Mouse (Mus musculus): ENCODE results near the gene Atxn7l2. TPM values are rescaled to one million over a fixed set of nuclear protein-coding genes. Genes with fewer than 3 reads are reported as not detected.

The Atxn7l2 gene
- polyA plus RNA-seq, 1 experiment from 2014 or later = 15.3 TPM

DNA sequence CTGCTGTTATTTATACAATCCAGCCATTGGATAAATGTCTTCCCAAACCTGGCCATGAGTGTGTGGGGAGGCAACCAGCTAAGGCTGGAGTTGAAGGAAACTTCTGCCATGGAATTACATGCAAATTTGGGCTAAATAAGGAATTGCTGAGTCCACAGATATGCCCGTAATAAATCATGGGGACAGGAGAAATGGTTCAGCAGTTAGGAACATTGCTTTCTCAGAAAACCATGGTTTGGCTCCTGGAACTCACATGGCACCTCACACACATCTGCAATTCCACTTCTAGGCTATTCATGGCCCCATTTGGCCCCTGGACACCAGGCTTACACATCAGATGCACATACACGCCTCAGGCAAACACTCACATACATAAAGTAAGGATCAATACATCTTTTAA lies 16.8 kb upstream of the Atxn7l2 start:
- WGBS = 87% methylated on average over 2 of the region's 2 CpGs
- 0 out of 2 replicates have a peak, but pooled peaks cover 4% of the 10 kb centered on the region for H3K4me1 ChIP-seq (replicated peaks; ENCODE audit: control insufficient read depth, insufficient read depth, low read length)
- H3K4me3 ChIP-seq (ENCODE audit: low read depth, low read length) = 0 out of 2 replicates have a peak overlapping the region, but pooled peaks have one; percentile 40
- H3K27me3 ChIP-seq (replicated peaks; ENCODE audit: control insufficient read depth, insufficient read depth, low read length) = peaks cover 47% of the 10 kb centered on the region
- H3K4me2 ChIP-seq (ENCODE audit: low read length) = no peak overlapping the region
- no peaks in the 10 kb centered on the region for H3K36me3 ChIP-seq (ENCODE audit: control insufficient read depth, insufficient read depth, low read length)
- no peak overlapping the region for H3K9ac ChIP-seq (ENCODE audit: low read length)
- ATAC-seq (replicated peaks; ENCODE audit: low FRiP score, low TSS enrichment, low read depth) = no peak
- no peaks in the 10 kb centered on the region for H3K9me3 ChIP-seq (ENCODE audit: control insufficient read depth, low read length)
- no peak overlapping the region for H3K27ac ChIP-seq (ENCODE audit: low read depth)
- no peak for DNase-seq (ENCODE audit: low spot score)

DNA sequence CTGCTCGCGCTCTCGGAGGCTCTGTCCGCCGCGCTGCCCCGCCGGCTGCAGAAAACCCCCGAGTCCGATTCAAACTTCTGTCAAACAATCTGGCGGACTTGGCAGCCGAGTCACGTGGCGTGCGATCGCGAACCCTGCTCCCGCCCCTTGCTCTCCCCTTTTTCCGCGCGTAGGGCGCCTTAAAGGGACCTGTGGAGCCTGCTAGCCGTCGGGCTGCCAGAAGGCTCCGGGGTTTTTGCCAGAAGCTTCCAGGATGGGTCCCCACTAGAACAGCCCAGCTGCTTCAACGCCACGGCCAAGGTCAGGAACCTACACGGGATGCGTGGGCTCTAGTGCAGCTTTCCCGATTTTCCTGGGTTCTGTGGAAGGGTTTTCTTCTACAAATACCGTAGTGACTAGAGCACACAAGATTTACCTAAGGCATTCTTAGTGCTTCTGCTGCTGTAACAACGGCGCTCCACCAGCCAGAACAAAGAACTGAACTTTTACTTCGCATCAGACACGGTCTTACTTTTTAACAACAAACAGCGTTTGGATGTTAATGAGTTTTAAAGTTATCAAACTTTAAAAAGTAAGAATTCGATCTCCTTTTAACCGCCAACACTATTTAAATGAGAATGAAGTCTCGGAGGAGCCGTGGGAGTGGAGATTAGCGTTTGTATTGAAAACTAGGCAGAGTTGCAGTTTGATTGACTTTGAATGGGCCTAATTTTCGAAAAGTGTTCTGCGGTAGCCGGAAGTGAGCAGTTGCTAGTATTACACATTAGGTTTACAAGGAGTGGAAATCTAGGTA lies 16.0 kb upstream of the Atxn7l2 start, which contains the start of gene Sypl2:
TSS of gene Sypl2 (minus strand) at position 91 of the 793 bp plus-strand sequence.
- peak within 1 kb of the TSS; percentile 37 for H3K9ac ChIP-seq (ENCODE audit: low read length)
- DNase-seq (ENCODE audit: low spot score) (peak; percentile 78), ATAC-seq (replicated peaks; ENCODE audit: low FRiP score, low TSS enrichment, low read depth) (peak; percentile 55; the same call in 1 of the 2 replicates)
- 0 out of 2 replicates have a peak, but pooled peaks cover 4% of the 10 kb centered on the region for H3K4me1 ChIP-seq (replicated peaks; ENCODE audit: control insufficient read depth, insufficient read depth, low read length)
- peak within 1 kb of the TSS; percentile 71 for H3K4me2 ChIP-seq (ENCODE audit: low read length)
- no peak within 1 kb of the TSS for H3K27ac ChIP-seq (ENCODE audit: low read depth)
- no peaks in the 10 kb centered on the region for H3K9me3 ChIP-seq (ENCODE audit: control insufficient read depth, low read length)
- H3K27me3 ChIP-seq (replicated peaks; ENCODE audit: control insufficient read depth, insufficient read depth, low read length) = peaks cover 55% of the 10 kb centered on the region
- H3K4me3 ChIP-seq (ENCODE audit: low read depth, low read length) = peak within 1 kb of the TSS; percentile 40
- H3K36me3 ChIP-seq (ENCODE audit: control insufficient read depth, insufficient read depth, low read length) = no peaks in the 10 kb centered on the region
- 6% methylated on average over 43 of the region's 44 CpGs for WGBS

DNA sequence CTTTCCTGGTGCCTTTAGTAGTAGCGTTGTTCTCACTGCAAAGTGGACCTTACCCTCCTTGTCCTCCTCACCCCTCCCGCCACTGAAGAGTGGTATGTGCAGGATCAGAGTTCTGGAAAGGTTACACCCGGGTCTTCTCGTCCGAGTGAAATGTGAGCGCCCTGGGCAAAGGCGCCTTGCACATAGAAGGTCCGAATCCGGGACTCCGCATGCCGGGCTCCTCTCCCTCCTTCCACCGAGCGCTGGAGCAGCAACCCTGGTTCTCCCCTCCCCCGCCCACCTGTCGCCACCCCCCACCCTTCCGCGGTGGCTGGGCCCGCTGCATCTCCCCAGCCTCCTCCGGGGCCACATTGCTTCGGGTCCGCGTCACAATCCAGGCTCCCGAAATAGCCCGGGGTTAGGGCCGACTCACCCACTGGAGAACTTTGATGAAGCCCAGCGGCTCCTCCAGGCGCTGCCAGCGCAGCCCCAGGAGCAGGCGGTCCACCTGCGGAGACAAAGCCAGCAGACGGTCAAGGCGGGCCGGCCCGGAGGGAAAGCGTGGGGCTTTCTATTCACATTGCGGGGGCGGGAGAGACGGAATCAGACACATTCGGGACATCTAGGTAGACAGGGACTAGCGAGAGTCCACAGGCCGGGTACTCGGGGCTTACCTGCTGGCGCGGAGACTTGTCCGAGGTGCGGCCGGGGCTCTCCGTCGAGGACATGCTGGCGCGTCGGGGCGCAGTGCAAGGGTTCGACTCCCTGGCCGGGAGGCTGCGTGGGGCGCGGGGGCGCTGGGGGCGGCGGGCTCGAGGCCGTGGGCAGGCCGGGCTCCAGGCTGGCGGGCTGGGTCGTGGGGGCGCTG lies 15.2 kb upstream of the Atxn7l2 start:
- no peak overlapping the region for H3K27ac ChIP-seq (ENCODE audit: low read depth)
- H3K4me2 ChIP-seq (ENCODE audit: low read length) = peak overlapping the region; percentile 71
- H3K27me3 ChIP-seq (replicated peaks; ENCODE audit: control insufficient read depth, insufficient read depth, low read length) = peaks cover 59% of the 10 kb centered on the region
- H3K9me3 ChIP-seq (ENCODE audit: control insufficient read depth, low read length) = no peaks in the 10 kb centered on the region
- 0 out of 2 replicates have a peak, but pooled peaks cover 4% of the 10 kb centered on the region for H3K4me1 ChIP-seq (replicated peaks; ENCODE audit: control insufficient read depth, insufficient read depth, low read length)
- peak; percentile 74 for DNase-seq (ENCODE audit: low spot score)
- no peaks in the 10 kb centered on the region for H3K36me3 ChIP-seq (ENCODE audit: control insufficient read depth, insufficient read depth, low read length)
- ATAC-seq (replicated peaks; ENCODE audit: low FRiP score, low TSS enrichment, low read depth) = peak; percentile 47; the same call in 1 of the 2 replicates
- WGBS = 2% methylated on average over 63 of the region's 67 CpGs
- H3K4me3 ChIP-seq (ENCODE audit: low read depth, low read length) = peak overlapping the region; percentile 40
- H3K9ac ChIP-seq (ENCODE audit: low read length) = peak overlapping the region; percentile 37

DNA sequence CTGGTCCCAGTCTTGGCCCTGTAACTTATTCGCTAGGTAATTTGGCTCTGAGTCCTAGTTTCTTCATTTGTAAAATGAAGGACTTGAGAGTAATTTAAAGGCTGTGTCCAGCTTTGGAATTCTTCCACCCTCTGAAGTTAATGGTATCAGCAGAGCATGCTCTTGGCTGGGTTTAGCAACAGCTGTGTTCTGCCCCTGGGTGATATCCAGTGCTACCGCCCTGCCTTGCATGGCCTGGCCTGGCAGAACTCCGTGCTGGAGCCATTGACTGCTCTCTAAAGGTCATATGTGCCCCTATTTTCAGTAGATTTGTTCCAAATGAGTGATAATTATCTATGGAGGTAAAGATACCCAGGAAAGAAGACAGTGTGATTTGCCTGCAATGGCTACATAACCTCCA lies 9.9 kb upstream of the Atxn7l2 start:
- H3K4me3 ChIP-seq (ENCODE audit: low read depth, low read length) = no peak overlapping the region
- 79% methylated on average over 3 of the region's 3 CpGs for WGBS

DNA sequence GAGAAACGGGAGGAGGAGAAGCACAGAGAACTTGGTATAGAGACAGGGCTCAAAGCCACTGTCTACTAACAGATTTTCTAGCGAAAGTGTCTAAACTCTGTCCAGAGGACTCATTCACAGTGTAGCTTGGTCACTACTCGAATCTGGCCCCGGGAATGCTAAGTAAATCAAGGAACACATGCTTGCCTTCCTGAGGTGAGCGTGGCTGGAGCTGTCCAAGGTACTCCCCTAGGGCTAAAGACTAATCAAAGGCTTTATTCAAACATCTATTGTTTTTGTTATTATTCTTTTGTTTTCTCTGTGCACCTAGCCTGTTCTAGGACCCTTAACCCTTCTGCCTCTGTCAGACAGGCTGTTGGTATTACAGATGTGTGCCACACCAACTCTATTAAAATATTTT lies 4.0 kb upstream of the Atxn7l2 start:
- Histone ChIP-seq H3K27ac (ENCODE audit: low read depth) (no peak overlapping the region), H3K27me3 (replicated peaks; ENCODE audit: control insufficient read depth, insufficient read depth, low read length) (no peaks in the 10 kb centered on the region; the same call in 1 of the 2 replicates), H3K36me3 (ENCODE audit: control insufficient read depth, insufficient read depth, low read length) (no peaks in the 10 kb centered on the region), H3K4me2 (ENCODE audit: low read length) (no peak overlapping the region), H3K4me3 (ENCODE audit: low read depth, low read length) (no peak overlapping the region), H3K4me1 (replicated peaks; ENCODE audit: control insufficient read depth, insufficient read depth, low read length) (no peaks in the 10 kb centered on the region), H3K9me3 (ENCODE audit: control insufficient read depth, low read length) (no peaks in the 10 kb centered on the region), H3K9ac (ENCODE audit: low read length) (no peak overlapping the region)
- DNase-seq (ENCODE audit: low spot score) (peak; percentile 74), ATAC-seq (replicated peaks; ENCODE audit: low FRiP score, low TSS enrichment, low read depth) (no peak)
- WGBS = 11% methylated on average over 5 of the region's 5 CpGs

More for the DNA sequence above, 9.9 kb upstream of the Atxn7l2 start:
- no peak for ATAC-seq (replicated peaks; ENCODE audit: low FRiP score, low TSS enrichment, low read depth)
- DNase-seq (ENCODE audit: low spot score) = no peak
- H3K4me2 ChIP-seq (ENCODE audit: low read length) = no peak overlapping the region
- no peak overlapping the region for H3K9ac ChIP-seq (ENCODE audit: low read length)
- no peak overlapping the region for H3K27ac ChIP-seq (ENCODE audit: low read depth)
- peaks cover 39% of the 10 kb centered on the region for H3K27me3 ChIP-seq (replicated peaks; ENCODE audit: control insufficient read depth, insufficient read depth, low read length)
- no peaks in the 10 kb centered on the region for H3K36me3 ChIP-seq (ENCODE audit: control insufficient read depth, insufficient read depth, low read length)
- H3K9me3 ChIP-seq (ENCODE audit: control insufficient read depth, low read length) = no peaks in the 10 kb centered on the region
- H3K4me1 ChIP-seq (replicated peaks; ENCODE audit: control insufficient read depth, insufficient read depth, low read length) = no peaks in the 10 kb centered on the region

DNA sequence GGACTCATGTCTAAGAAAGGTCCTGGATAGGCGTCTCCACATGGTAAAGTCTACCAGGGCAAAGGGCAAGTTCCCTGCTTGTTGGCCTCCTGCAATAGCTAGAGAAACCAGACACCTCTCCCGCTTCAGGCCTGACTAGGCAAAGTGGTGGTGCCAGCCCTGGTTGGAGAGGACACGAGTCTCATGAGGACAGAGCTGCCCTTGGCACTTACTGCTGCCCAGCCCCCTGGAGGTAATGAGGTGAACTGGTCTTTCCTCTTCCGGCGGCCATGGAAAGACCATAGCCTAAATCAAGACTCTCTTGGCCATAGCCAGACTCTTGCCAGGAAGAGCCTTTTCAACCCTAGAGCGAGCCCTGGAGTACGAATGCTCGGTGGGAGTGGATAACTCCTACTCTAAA lies 1.7 kb upstream of the Atxn7l2 start:
- peaks cover 15% of the 10 kb centered on the region for H3K4me1 ChIP-seq (replicated peaks; ENCODE audit: control insufficient read depth, insufficient read depth, low read length)
- no peaks in the 10 kb centered on the region for H3K9me3 ChIP-seq (ENCODE audit: control insufficient read depth, low read length)
- peaks cover 2% of the 10 kb centered on the region; the same call in 1 of the 2 replicates for H3K36me3 ChIP-seq (ENCODE audit: control insufficient read depth, insufficient read depth, low read length)
- H3K27me3 ChIP-seq (replicated peaks; ENCODE audit: control insufficient read depth, insufficient read depth, low read length) = no peaks in the 10 kb centered on the region; the same call in 1 of the 2 replicates
- ATAC-seq (replicated peaks; ENCODE audit: low FRiP score, low TSS enrichment, low read depth) (no peak), DNase-seq (ENCODE audit: low spot score) (no peak)
- H3K27ac ChIP-seq (ENCODE audit: low read depth) = no peak overlapping the region
- no peak overlapping the region for H3K4me3 ChIP-seq (ENCODE audit: low read depth, low read length)
- no peak overlapping the region for H3K9ac ChIP-seq (ENCODE audit: low read length)
- H3K4me2 ChIP-seq (ENCODE audit: low read length) = no peak overlapping the region
- 79% methylated on average over 8 of the region's 8 CpGs for WGBS

DNA sequence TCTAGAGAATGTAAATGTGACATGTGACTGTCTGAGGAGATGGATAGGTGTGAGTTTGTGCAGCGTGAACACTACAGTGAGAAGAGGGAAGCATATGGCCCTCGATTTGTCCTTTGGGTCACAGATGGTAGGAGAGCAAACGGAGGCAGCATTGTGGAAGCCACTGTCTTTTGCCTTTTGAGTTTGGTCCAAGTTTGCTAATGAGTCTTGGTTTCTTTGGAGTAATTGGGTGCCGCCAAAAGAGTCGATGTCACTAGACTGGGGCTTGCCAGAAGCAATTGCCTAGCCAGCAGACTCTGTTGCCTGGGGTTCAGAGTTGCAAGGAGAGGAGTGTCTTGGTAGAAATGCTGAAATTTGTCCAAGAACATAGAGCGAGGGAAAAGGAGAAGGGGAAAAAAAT lies 1.1 kb upstream of the Atxn7l2 start:
- H3K9ac ChIP-seq (ENCODE audit: low read length) = no peak overlapping the region
- 88% methylated on average over 6 of the region's 6 CpGs for WGBS
- DNase-seq (ENCODE audit: low spot score) (no peak), ATAC-seq (replicated peaks; ENCODE audit: low FRiP score, low TSS enrichment, low read depth) (no peak)
- H3K4me3 ChIP-seq (ENCODE audit: low read depth, low read length) = no peak overlapping the region
- no peak overlapping the region for H3K27ac ChIP-seq (ENCODE audit: low read depth)
- peaks cover 8% of the 10 kb centered on the region; the same call in 1 of the 2 replicates for H3K36me3 ChIP-seq (ENCODE audit: control insufficient read depth, insufficient read depth, low read length)
- no peak overlapping the region for H3K4me2 ChIP-seq (ENCODE audit: low read length)
- peaks cover 15% of the 10 kb centered on the region for H3K4me1 ChIP-seq (replicated peaks; ENCODE audit: control insufficient read depth, insufficient read depth, low read length)
- no peaks in the 10 kb centered on the region; the same call in 1 of the 2 replicates for H3K27me3 ChIP-seq (replicated peaks; ENCODE audit: control insufficient read depth, insufficient read depth, low read length)
- H3K9me3 ChIP-seq (ENCODE audit: control insufficient read depth, low read length) = no peaks in the 10 kb centered on the region

DNA sequence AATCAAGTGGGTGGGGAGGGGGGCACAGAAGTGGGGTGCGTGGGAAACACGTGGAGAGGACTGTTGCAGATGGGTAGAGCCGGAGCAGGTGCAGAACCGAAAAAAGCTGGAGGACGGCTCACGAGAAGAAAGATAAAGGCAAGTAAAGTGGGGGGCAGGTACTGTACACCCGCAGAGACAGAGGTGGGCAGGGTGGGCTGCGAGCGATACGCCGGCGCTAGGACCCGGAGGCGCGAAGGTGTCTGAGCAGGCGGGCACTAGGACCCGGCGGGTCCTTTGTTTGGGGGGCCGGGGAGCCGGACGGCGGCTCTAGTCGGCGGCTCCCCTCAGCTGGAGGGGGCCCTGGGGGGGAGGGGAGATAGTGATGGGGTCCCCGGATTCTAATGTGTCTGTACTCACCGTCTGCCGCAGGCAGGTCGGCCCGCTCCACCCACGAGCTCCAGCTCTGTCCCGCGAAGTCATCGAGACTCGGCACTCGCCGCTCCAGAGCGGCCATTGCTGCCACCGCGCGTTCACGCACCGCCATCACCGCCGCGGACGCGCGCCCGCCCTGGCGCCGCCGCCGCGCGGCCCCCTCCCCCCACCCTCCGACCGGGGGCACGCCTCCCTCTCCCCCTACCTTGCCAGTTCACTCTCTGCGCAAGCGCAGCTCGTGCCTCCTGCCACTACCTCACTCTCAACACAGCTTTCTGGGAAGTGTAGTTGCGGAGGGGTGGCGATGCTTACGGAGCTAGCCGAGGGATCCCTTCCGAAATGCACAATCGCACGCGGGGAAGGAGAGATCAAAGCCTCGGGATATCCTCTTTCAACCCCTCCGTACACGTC lies 576 bp downstream of the Atxn7l2 start:
- peak; percentile 94 for ATAC-seq (replicated peaks; ENCODE audit: low FRiP score, low TSS enrichment, low read depth)
- DNase-seq (ENCODE audit: low spot score) = peak; percentile 96
- Histone ChIP-seq H3K9ac (ENCODE audit: low read length) (peak overlapping the region; percentile 84), H3K9me3 (ENCODE audit: control insufficient read depth, low read length) (no peaks in the 10 kb centered on the region), H3K27ac (ENCODE audit: low read depth) (peak overlapping the region; percentile 87), H3K4me2 (ENCODE audit: low read length) (peak overlapping the region; percentile 89), H3K27me3 (replicated peaks; ENCODE audit: control insufficient read depth, insufficient read depth, low read length) (no peaks in the 10 kb centered on the region), H3K36me3 (ENCODE audit: control insufficient read depth, insufficient read depth, low read length) (peaks cover 25% of the 10 kb centered on the region), H3K4me1 (replicated peaks; ENCODE audit: control insufficient read depth, insufficient read depth, low read length) (peaks cover 15% of the 10 kb centered on the region), H3K4me3 (ENCODE audit: low read depth, low read length) (peak overlapping the region; percentile 64)
- under 1% methylated on average over 59 of the region's 72 CpGs for WGBS
